Mouse (Mus musculus) 3T3-L1 (cell line): ENCODE data around the gene Zfp788.
"Not testable (repeated sequence)": the region's sequence is repeated elsewhere in the genome, so short reads cannot be mapped to it uniquely, and the experiment has no call there.

Experiments used
- DNase-seq: peaks from one replicate; pipeline ENCODE4 v3.0.0-alpha.2; 2015; ENCODE audit warnings: low read depth, low spot score

Zfp788 gene

GRCm38 (mm10) chr7:41632409-41633220 lies at the start of gene Zfp788:
Zfp788 (plus strand) TSS chr7:41633203.
- peak; percentile 96 for DNase-seq

- DNase-seq, result not testable (repeated sequence)
Measured at GRCm38 (mm10) chr7:41587831-41588230, 45.2 kb upstream of the Zfp788 start.

- no peak for DNase-seq
Measured at GRCm38 (mm10) chr7:41598615-41599014, 34.4 kb upstream of the Zfp788 start.

- peak; percentile 96 for DNase-seq
Measured at GRCm38 (mm10) chr7:41599034-41599813, 33.8 kb upstream of the Zfp788 start, which contains the start of gene 2610021A01Rik. 2610021A01Rik (plus strand) TSS chr7:41599230.

GRCm38 (mm10) chr7:41599932-41600548 lies 33.0 kb upstream of the Zfp788 start:
- DNase-seq, result peak; percentile 55

- no peak for DNase-seq
Measured at GRCm38 (mm10) chr7:41611654-41612053, 21.3 kb upstream of the Zfp788 start.

- DNase-seq, result not testable (repeated sequence)
Measured at GRCm38 (mm10) chr7:41616241-41616640, 16.8 kb upstream of the Zfp788 start.

GRCm38 (mm10) chr7:41633221-41633984 lies 400 bp downstream of the Zfp788 start:
- peak; percentile 95 for DNase-seq

GRCm38 (mm10) chr7:41674326-41674725 lies 41.3 kb downstream of the Zfp788 start:
- DNase-seq, result not testable (repeated sequence)
